Mouse (Mus musculus) kidney, adult 2 months (tissue): ENCODE data around the gene Numb. TPM values are rescaled to one million over a fixed set of nuclear protein-coding genes. Genes with fewer than 3 reads are reported as not detected.

ENCODE experiments used
- DNase-seq: peaks from one replicate; pipeline ENCODE4 v3.0.0; 2021
- H3K27ac ChIP-seq: fragments of 200-500 bp; 2 replicates; pipeline ENCODE4 v1.5.1; 2012; ENCODE audit warnings: low read depth, low read length, control low read depth, inconsistent platforms; ENCODE audit not compliant: insufficient read depth
- H3K27me3 ChIP-seq: fragments of 200-500 bp; replicated peaks from 2 replicates; pipeline ENCODE4 v1.6.1; 2012; ENCODE audit warnings: mild to moderate bottlenecking, moderate library complexity, low read length, inconsistent platforms; ENCODE audit not compliant: control insufficient read depth, insufficient read depth
- H3K36me3 ChIP-seq: fragments of 200-500 bp; 2 replicates; pipeline ENCODE4 v1.6.1; 2012; ENCODE audit warnings: mild to moderate bottlenecking, moderate library complexity, low read length, inconsistent platforms; ENCODE audit not compliant: control insufficient read depth, insufficient read depth
- H3K4me1 ChIP-seq: fragments of 200-500 bp; 2 replicates; pipeline ENCODE4 v1.6.1; 2011; ENCODE audit warnings: low read length; ENCODE audit not compliant: control insufficient read depth, insufficient read depth
- H3K4me3 ChIP-seq: fragments of 200-500 bp; 2 replicates; pipeline ENCODE4 v1.5.1; 2011; ENCODE audit warnings: mild to moderate bottlenecking, low read depth, low read length, control low read depth; ENCODE audit not compliant: insufficient read depth
- CTCF ChIP-seq: fragments of 200-500 bp; conservative IDR thresholded peaks from 2 replicates; pipeline ENCODE4 v1.5.1; 2011; ENCODE audit warnings: low read depth, mild to moderate bottlenecking, control low read depth, low read length, moderate library complexity, mixed read lengths; ENCODE audit not compliant: insufficient read depth, insufficient read length
- POLR2A ChIP-seq: fragments of 200-500 bp; IDR thresholded peaks from one replicate; pipeline ENCODE4 v1.6.1; 2011; ENCODE audit warnings: low read depth, low read length, control low read depth
- WGBS: fragments of 180-500 bp; shearing (Covaris S2); methylation state at CpG from one replicate; pipeline ENCODE4 v1.1.7; 2018; 5-methylcytosine and 5-hydroxymethylcytosine counted together
- polyA plus RNA-seq: library from polyadenylated mRNA; depleted of rRNA; stranded (reverse); fragments of >200 nt; gene quantifications from 2 replicates; pipeline ENCODE4 v1.2.3, GENCODE M21; 2012; rRNA removed

Numb gene
- 63.7 and 76.5 TPM in 2 replicates for polyA plus RNA-seq

GRCm38 (mm10) chr12:83921535-83922381, at the start of gene Numb:
Numb (minus strand) TSS chr12:83921934.
- under 1% methylated on average over 63 of the region's 63 CpGs for WGBS
- no peaks in the 10 kb centered on the region for H3K27me3 ChIP-seq
- H3K4me1 ChIP-seq = peaks cover 18% of the 10 kb centered on the region
- no peaks in the 10 kb centered on the region for H3K36me3 ChIP-seq
- peak within 1 kb of the TSS; percentile 94 for H3K27ac ChIP-seq
- DNase-seq = peak; percentile 100
- TF ChIP-seq CTCF (no peak), POLR2A (peak; percentile 95)
- peak within 1 kb of the TSS; percentile 67 for H3K4me3 ChIP-seq

- 90% methylated on average over 7 of the region's 7 CpGs for WGBS
- no peaks in the 10 kb centered on the region for H3K4me1 ChIP-seq
- no peak overlapping the region for H3K4me3 ChIP-seq
- DNase-seq = no peak
- H3K27me3 ChIP-seq = no peaks in the 10 kb centered on the region
- H3K27ac ChIP-seq = no peak overlapping the region
- H3K36me3 ChIP-seq = no peaks in the 10 kb centered on the region
- no peak for TF ChIP-seq POLR2A
- TF ChIP-seq CTCF = no peak
These were observed 43.5 kb upstream of the Numb start for GRCm38 (mm10) chr12:83965235-83965634.

- Histone ChIP-seq H3K4me3 (no peak overlapping the region), H3K4me1 (no peaks in the 10 kb centered on the region), H3K27me3 (no peaks in the 10 kb centered on the region), H3K36me3 (no peaks in the 10 kb centered on the region), H3K27ac (no peak overlapping the region)
- no peak for DNase-seq
- 79% methylated on average over 9 of the region's 9 CpGs for WGBS
- no peak for TF ChIP-seq CTCF
- TF ChIP-seq POLR2A = no peak
These were observed 36.5 kb upstream of the Numb start for GRCm38 (mm10) chr12:83958278-83958677.

GRCm38 (mm10) chr12:83951711-83952575, 30.2 kb upstream of the Numb start:
- no peaks in the 10 kb centered on the region for H3K27me3 ChIP-seq
- no peaks in the 10 kb centered on the region for H3K36me3 ChIP-seq
- no peak overlapping the region for H3K27ac ChIP-seq
- peak overlapping the region; percentile 81 for H3K4me3 ChIP-seq
- WGBS = 67% methylated on average over 32 of the region's 32 CpGs
- DNase-seq = no peak
- TF ChIP-seq POLR2A (no peak), CTCF (no peak)
- peaks cover 9% of the 10 kb centered on the region; the same call in 1 of the 2 replicates for H3K4me1 ChIP-seq

- whole genome bisulfite sequencing = under 1% methylated on average over 116 of the region's 116 CpGs
- TF ChIP-seq POLR2A = no peak
- TF ChIP-seq CTCF = no peak
- DNase-seq = no peak
These were observed 29.3 kb upstream of the Numb start for GRCm38 (mm10) chr12:83950840-83951701.

GRCm38 (mm10) chr12:83950493-83950839, 28.7 kb upstream of the Numb start, which contains the start of gene Riox1:
Riox1 (plus strand) TSS chr12:83950608.
- DNase-seq = peak; percentile 91
- H3K4me1 ChIP-seq = peaks cover 9% of the 10 kb centered on the region; the same call in 1 of the 2 replicates
- H3K4me3 ChIP-seq = peak within 1 kb of the TSS; percentile 81
- under 1% methylated on average over 37 of the region's 37 CpGs for WGBS
- H3K27ac ChIP-seq = peak within 1 kb of the TSS; percentile 71
- no peaks in the 10 kb centered on the region for H3K27me3 ChIP-seq
- TF ChIP-seq CTCF (no peak), POLR2A (no peak)
- no peaks in the 10 kb centered on the region for H3K36me3 ChIP-seq

More at GRCm38 (mm10) chr12:83950840-83951701, 29.3 kb upstream of the Numb start:
- peak overlapping the region; percentile 81 for H3K4me3 ChIP-seq
- peaks cover 9% of the 10 kb centered on the region; the same call in 1 of the 2 replicates for H3K4me1 ChIP-seq
- no peaks in the 10 kb centered on the region for H3K36me3 ChIP-seq
- no peaks in the 10 kb centered on the region for H3K27me3 ChIP-seq
- H3K27ac ChIP-seq = peak overlapping the region; percentile 54
